Comparison of ENCODE assay signal across 12 mouse cellular contexts in the genomic region with DNA sequence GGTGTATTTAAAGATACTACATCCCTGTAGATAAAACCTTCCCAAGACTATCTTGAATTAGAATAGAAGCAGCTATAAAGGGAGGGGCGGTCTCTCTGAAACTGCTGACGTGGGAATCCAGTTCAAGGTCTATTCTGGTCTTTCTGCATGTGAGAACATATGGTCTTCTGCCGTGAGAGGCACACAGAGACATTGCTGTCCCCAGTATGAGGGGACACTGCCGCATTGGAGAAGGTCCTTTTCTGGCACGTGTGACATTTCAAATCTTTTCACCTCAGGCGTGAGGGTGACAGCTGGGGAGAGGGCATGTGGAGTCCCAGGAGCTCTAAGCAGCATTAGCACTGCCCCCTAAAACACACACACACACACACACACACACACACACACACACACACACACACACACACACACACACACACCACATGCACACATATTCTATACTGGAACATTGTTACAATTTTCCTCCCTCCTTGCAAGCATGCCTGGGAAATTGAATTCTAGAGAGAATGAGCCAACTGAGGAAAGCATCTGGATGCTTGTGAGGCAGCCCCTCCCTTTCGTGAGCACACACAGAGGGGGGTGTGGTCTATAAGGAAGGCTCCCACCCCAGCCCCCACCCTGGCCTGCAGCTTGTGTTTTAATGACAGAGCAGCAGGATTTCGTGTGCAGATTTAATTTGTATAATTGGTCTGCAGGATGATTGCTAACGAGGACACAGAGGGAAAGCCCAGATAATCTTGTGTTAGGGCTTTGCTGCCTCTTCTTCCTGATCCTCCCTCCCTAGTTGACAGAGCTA.
DNase-seq lines count a peak whose midpoint lies in the region; ATAC-seq and TF ChIP-seq lines count a peak whose summit lies in the region.
"Had no signal": no experiment of that assay in that cellular context is flagged by ENCODE, and none has a peak within 500 bp of the region (broad histone marks: within the 10 kb centered on the region; RNA-seq: fewer than 3 reads in every experiment).

No protein-coding gene starts in this region.

- no peak for TF ChIP-seq CTCF in cerebellum, adult 2 months (IDR thresholded peaks at IDR 0.05; ENCODE audit: borderline replicate concordance, insufficient read depth, low read depth, low read length)

- no peak overlapping the region for H3K4me3 ChIP-seq in heart, embryonic 16.5 days (ENCODE audit: low read length)
- H3K4me3 ChIP-seq in heart, embryonic 10.5 days, result no peak overlapping the region
- no peak overlapping the region for H3K4me3 ChIP-seq in forebrain, embryonic 13.5 days
- H3K4me3 ChIP-seq in midbrain, embryonic 13.5 days (replicated peaks), result no peak overlapping the region
- no peak overlapping the region for H3K4me3 ChIP-seq in kidney, embryonic 16.5 days (ENCODE audit: low read length)
- no peak overlapping the region for H3K4me3 ChIP-seq in kidney, embryonic 15.5 days (replicated peaks)
- H3K4me3 ChIP-seq in cerebellum, adult 2 months (replicated peaks; ENCODE audit: insufficient read depth, low read depth, low read length), result no peak overlapping the region
- H3K4me3 ChIP-seq: limb, embryonic 12.5 days had no signal

- no peaks in the 10 kb centered on the region for H3K9me3 ChIP-seq in heart, embryonic 16.5 days (replicated peaks; ENCODE audit: control insufficient read depth, low read length)
- H3K9me3 ChIP-seq in heart, embryonic 10.5 days, result no peaks in the 10 kb centered on the region
- H3K9me3 ChIP-seq in forebrain, embryonic 13.5 days (replicated peaks), result no peaks in the 10 kb centered on the region
- no peaks in the 10 kb centered on the region for H3K9me3 ChIP-seq in midbrain, embryonic 13.5 days
- H3K9me3 ChIP-seq in kidney, embryonic 16.5 days (ENCODE audit: low read length), result no peaks in the 10 kb centered on the region
- H3K9me3 ChIP-seq in kidney, embryonic 15.5 days (replicated peaks), result no peaks in the 10 kb centered on the region
- H3K9me3 ChIP-seq: limb, embryonic 12.5 days had no signal

- H3K4me1 ChIP-seq in heart, embryonic 16.5 days (ENCODE audit: control insufficient read depth, insufficient read depth, low read length), result peaks cover 9% of the 10 kb centered on the region
- peaks cover 18% of the 10 kb centered on the region for H3K4me1 ChIP-seq in heart, embryonic 10.5 days
- H3K4me1 ChIP-seq in forebrain, embryonic 13.5 days, result peaks cover 15% of the 10 kb centered on the region
- H3K4me1 ChIP-seq in midbrain, embryonic 13.5 days (replicated peaks), result peaks cover 17% of the 10 kb centered on the region
- H3K4me1 ChIP-seq in kidney, embryonic 16.5 days (ENCODE audit: insufficient read depth, low read length), result no peaks in the 10 kb centered on the region; the same call in 1 of the 2 replicates
- H3K4me1 ChIP-seq in kidney, embryonic 15.5 days, result 0 out of 2 replicates have a peak, but pooled peaks cover 7% of the 10 kb centered on the region
- 0 out of 2 replicates have a peak, but pooled peaks cover 2% of the 10 kb centered on the region for H3K4me1 ChIP-seq in cerebellum, adult 2 months (ENCODE audit: control insufficient read depth, insufficient read depth, low read length)

- WGBS in heart, embryonic 16.5 days, result 32% methylated on average over 9 of the region's 9 CpGs
- WGBS in heart, embryonic 10.5 days, result 27% methylated on average over 9 of the region's 9 CpGs
- 9% methylated on average over 9 of the region's 9 CpGs for WGBS in forebrain, embryonic 13.5 days
- WGBS in midbrain, embryonic 13.5 days, result 15% methylated on average over 9 of the region's 9 CpGs
- WGBS in kidney, embryonic 16.5 days, result 37% methylated on average over 9 of the region's 9 CpGs
- 38% methylated on average over 9 of the region's 9 CpGs for WGBS in kidney, embryonic 15.5 days
- WGBS in cerebellum, adult 2 months, result 9% methylated on average over 9 of the region's 9 CpGs

- TF ChIP-seq POLR2A in cerebellum, adult 2 months (IDR thresholded peaks at IDR 0.05; ENCODE audit: borderline replicate concordance, insufficient read depth, low read length), result no peak

- ATAC-seq in heart, embryonic 16.5 days (replicated peaks; ENCODE audit: extremely low read depth, insufficient read depth, low FRiP score), result no peak
- peak; percentile 86 for ATAC-seq in forebrain, embryonic 13.5 days
- peak; percentile 84 for ATAC-seq in midbrain, embryonic 13.5 days
- no peak for ATAC-seq in kidney, embryonic 16.5 days (ENCODE audit: low FRiP score, low TSS enrichment)
- no peak for ATAC-seq in kidney, embryonic 15.5 days (replicated peaks; ENCODE audit: low FRiP score)
- ATAC-seq: activated CD4-positive, CD25-positive, alpha-beta regulatory T cell, adult 4 months had no signal

- no peak for DNase-seq in heart, embryonic 10.5 days (ENCODE audit: low spot score)
- DNase-seq in embryo, embryonic 10 days (ENCODE audit: low spot score), result peak; percentile 31
- no peak for DNase-seq in cerebellum, adult 2 months
- DNase-seq: cerebellum, adult 11-12 months; kidney, adult 9 months had no signal

- no peaks in the 10 kb centered on the region for H3K36me3 ChIP-seq in heart, embryonic 16.5 days (ENCODE audit: control insufficient read depth, insufficient read depth)
- no peaks in the 10 kb centered on the region for H3K36me3 ChIP-seq in heart, embryonic 10.5 days
- no peaks in the 10 kb centered on the region for H3K36me3 ChIP-seq in forebrain, embryonic 13.5 days (ENCODE audit: poor library complexity, severe bottlenecking)
- H3K36me3 ChIP-seq in midbrain, embryonic 13.5 days, result no peaks in the 10 kb centered on the region
- no peaks in the 10 kb centered on the region for H3K36me3 ChIP-seq in kidney, embryonic 16.5 days (ENCODE audit: insufficient read depth, low read length)
- no peaks in the 10 kb centered on the region for H3K36me3 ChIP-seq in kidney, embryonic 15.5 days
- H3K36me3 ChIP-seq: limb, embryonic 12.5 days had no signal

- peak overlapping the region; percentile 31; the same call in 1 of the 2 replicates for H3K4me2 ChIP-seq in heart, embryonic 16.5 days (ENCODE audit: low read depth, low read length)
- peak overlapping the region; percentile 6; the same call in 1 of the 2 replicates for H3K4me2 ChIP-seq in forebrain, embryonic 13.5 days
- no peak overlapping the region; the same call in 1 of the 2 replicates for H3K4me2 ChIP-seq in midbrain, embryonic 13.5 days (replicated peaks)
- H3K4me2 ChIP-seq in kidney, embryonic 16.5 days (replicated peaks; ENCODE audit: low read depth, low read length), result no peak overlapping the region
- H3K4me2 ChIP-seq in kidney, embryonic 15.5 days, result no peak overlapping the region
- H3K4me2 ChIP-seq: limb, embryonic 12.5 days had no signal

- H3K9ac ChIP-seq in heart, embryonic 16.5 days (ENCODE audit: low read length), result no peak overlapping the region
- no peak overlapping the region for H3K9ac ChIP-seq in forebrain, embryonic 13.5 days
- no peak overlapping the region for H3K9ac ChIP-seq in midbrain, embryonic 13.5 days (replicated peaks)
- no peak overlapping the region for H3K9ac ChIP-seq in kidney, embryonic 16.5 days (replicated peaks; ENCODE audit: low read length)
- no peak overlapping the region for H3K9ac ChIP-seq in kidney, embryonic 15.5 days
- H3K9ac ChIP-seq: limb, embryonic 12.5 days had no signal

- H3K27ac ChIP-seq in heart, embryonic 16.5 days (ENCODE audit: low read length), result no peak overlapping the region
- no peak overlapping the region for H3K27ac ChIP-seq in heart, embryonic 10.5 days
- H3K27ac ChIP-seq in forebrain, embryonic 13.5 days, result peak overlapping the region; percentile 49
- peak overlapping the region; percentile 66 for H3K27ac ChIP-seq in midbrain, embryonic 13.5 days
- H3K27ac ChIP-seq in kidney, embryonic 16.5 days (ENCODE audit: low read length), result no peak overlapping the region
- H3K27ac ChIP-seq in kidney, embryonic 15.5 days, result no peak overlapping the region
- no peak overlapping the region for H3K27ac ChIP-seq in cerebellum, adult 2 months (ENCODE audit: insufficient read depth, low read length)
- H3K27ac ChIP-seq: limb, embryonic 12.5 days had no signal

- no peaks in the 10 kb centered on the region for H3K27me3 ChIP-seq in heart, embryonic 16.5 days (ENCODE audit: control insufficient read depth, insufficient read depth, low read length)
- H3K27me3 ChIP-seq in heart, embryonic 10.5 days (ENCODE audit: insufficient read depth, poor library complexity, severe bottlenecking), result no peaks in the 10 kb centered on the region
- no peaks in the 10 kb centered on the region for H3K27me3 ChIP-seq in forebrain, embryonic 13.5 days
- H3K27me3 ChIP-seq in midbrain, embryonic 13.5 days, result no peaks in the 10 kb centered on the region
- no peaks in the 10 kb centered on the region for H3K27me3 ChIP-seq in kidney, embryonic 16.5 days (ENCODE audit: insufficient read depth, low read length)
- H3K27me3 ChIP-seq in kidney, embryonic 15.5 days, result no peaks in the 10 kb centered on the region
- no peaks in the 10 kb centered on the region for H3K27me3 ChIP-seq in cerebellum, adult 2 months (ENCODE audit: control insufficient read depth, insufficient read depth, low read length)
- H3K27me3 ChIP-seq: limb, embryonic 12.5 days had no signal

Comparison
In these comparisons a context has a peak if more than half of its experiments do, and no peak if none do; other contexts are left out.
1. ATAC-seq: peak in forebrain, embryonic 13.5 days (single experiment) and midbrain, embryonic 13.5 days (single experiment); none in heart, embryonic 16.5 days (single experiment), kidney, embryonic 16.5 days (single experiment) and kidney, embryonic 15.5 days (single experiment).
2. H3K27ac ChIP-seq: peak in forebrain, embryonic 13.5 days (single experiment) and midbrain, embryonic 13.5 days (single experiment); none in heart, embryonic 16.5 days (single experiment), heart, embryonic 10.5 days (single experiment), kidney, embryonic 16.5 days (single experiment), kidney, embryonic 15.5 days (single experiment) and cerebellum, adult 2 months (single experiment).
3. H3K4me2 ChIP-seq: peak in heart, embryonic 16.5 days (single experiment) and forebrain, embryonic 13.5 days (single experiment); none in midbrain, embryonic 13.5 days (single experiment), kidney, embryonic 16.5 days (single experiment) and kidney, embryonic 15.5 days (single experiment).